Mouse (Mus musculus) mouse embryonic stem cell (cell line): ENCODE data around the gene Kcng1.

Source experiments
- in situ Hi-C, 2 experiments: fragments of 300-500 bp; cut with MboI; formaldehyde crosslinking; loops; 1 replicate in 1 of 2; 3 replicates in 1 of 2; pipeline ENCODE4 v1.14.3; 2019 to 2020; ENCODE audit warnings: low sequenced_read_pairs in 2 of 2, low pct_unique_long_range_greater_than_20kb in 1 of 2, mixed read lengths in 1 of 2; ENCODE audit not compliant: unreplicated experiment in 1 of 2

The Kcng1 gene

GRCm38 (mm10) chr2:168281582-168281981, at the start of gene Kcng1:
TSS of gene Kcng1 (minus strand) at chr2:168281736.
- in situ Hi-C loops = no loop called here

- in situ Hi-C loops = no loop called here
Observed at GRCm38 (mm10) chr2:168330421-168331070, 49.0 kb upstream of the Kcng1 start.

GRCm38 (mm10) chr2:168321716-168322374, 40.3 kb upstream of the Kcng1 start:
- in situ Hi-C loops = no loop called here

DNA sequence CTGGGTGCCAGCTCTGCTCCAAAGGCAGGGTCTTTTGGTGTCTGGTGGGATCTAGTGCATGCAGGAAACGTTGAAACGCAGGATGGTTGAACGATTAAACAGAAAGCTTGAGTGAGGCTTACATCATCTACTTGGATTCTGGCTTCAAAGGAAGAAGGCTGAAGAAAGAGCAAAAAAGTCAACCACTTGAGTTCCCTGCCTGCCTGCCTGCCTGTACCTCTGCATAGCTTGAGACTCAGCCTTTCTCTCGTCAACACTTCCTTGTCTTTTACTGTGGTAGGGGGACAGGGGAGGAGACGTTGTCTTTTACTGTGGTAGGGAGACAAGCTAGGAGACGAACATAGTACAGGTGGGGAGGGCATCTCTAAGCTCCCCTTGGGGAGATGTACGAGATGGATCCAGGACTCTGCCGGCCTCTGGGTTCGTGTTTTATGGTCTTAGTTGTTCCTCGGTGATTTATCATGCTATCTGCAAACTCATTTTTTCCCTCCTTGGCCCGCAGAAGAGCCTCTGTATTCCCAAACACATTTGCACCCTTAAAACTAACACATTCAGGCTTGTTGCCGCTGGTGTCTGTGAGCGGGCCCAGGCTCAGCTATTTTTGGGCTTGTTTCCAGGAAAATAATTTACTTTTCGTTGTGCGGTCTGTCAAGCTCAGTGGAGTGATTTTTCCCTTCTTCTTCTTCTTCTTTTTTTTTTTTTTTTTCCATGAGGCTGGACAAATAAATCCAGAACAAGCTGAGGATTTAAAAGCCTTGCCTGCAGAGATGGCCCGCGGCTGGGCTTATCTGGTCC, 39.0 kb upstream of the Kcng1 start:
- in situ Hi-C loops = no loop called here

DNA sequence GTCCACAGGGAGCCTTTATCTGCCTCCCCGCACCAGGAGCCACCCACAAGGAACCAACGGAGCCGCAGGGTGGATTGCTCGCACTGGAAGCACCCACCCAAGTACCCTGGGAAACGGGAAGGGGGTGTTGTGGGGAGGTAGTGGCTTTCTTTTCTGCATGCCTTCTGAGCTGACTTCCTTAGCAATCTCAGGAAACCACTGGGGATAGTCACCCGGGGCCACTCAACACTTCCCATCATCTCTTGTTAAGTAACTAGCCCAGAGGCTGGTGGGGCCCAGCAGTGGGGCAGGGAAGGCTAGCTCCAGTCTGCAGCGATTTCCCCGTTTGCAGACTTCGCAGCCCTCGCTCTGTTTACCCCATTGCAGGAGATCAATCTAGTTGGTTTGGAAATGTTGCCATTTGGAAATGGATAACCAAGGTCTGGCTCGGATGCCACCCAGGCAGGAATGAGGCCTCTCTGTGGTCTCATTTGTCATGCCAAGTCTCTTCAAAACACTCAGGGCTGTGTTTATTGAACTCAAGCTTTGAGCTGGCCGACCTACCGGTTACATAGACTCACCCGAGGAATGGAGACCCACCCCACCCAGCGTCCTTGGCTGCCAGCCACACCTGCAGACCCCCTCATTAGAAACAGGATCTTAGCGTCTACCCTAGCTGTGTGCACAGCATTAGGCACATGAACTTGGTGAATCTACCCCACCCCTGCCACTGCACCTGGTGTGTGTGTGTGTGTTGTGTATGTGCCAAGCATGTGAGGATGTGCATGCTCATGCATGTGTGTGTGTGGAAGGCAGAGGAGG, 33.3 kb upstream of the Kcng1 start:
- in situ Hi-C loops = no loop called here

- in situ Hi-C loops = no loop called here
Observed at GRCm38 (mm10) chr2:168312504-168312903, 31.0 kb upstream of the Kcng1 start.

GRCm38 (mm10) chr2:168311006-168311405, 29.5 kb upstream of the Kcng1 start:
- in situ Hi-C loops = no loop called here

GRCm38 (mm10) chr2:168308916-168309315, 27.4 kb upstream of the Kcng1 start:
- in situ Hi-C loops = no loop called here

GRCm38 (mm10) chr2:168299650-168300049, 18.1 kb upstream of the Kcng1 start:
- in situ Hi-C loops = no loop called here

- in situ Hi-C loops = no loop called here
Observed at GRCm38 (mm10) chr2:168296530-168296929, 15.0 kb upstream of the Kcng1 start.

GRCm38 (mm10) chr2:168292521-168292920, 11.0 kb upstream of the Kcng1 start:
- in situ Hi-C loops = no loop called here

DNA sequence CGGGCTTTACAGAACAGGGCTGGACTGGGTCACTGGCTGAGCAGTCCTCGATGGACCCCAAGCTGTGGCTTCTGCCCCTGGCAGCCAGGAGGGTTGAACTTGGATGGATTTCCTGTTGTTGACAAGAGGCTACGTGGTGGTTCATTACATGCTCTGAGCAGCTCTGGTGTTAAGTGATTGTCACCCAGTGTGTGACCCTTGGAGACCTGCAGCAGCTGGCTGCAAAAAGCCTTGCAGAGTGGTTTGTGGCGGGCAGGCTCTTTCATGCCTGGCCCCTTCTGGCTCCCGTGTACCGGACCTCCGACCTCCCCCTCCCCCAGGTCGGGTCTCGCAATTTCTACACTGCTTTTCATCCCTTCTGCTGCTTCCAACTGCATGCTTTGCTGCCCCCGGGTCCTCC, 10.5 kb upstream of the Kcng1 start:
- in situ Hi-C loops = no loop called here

DNA sequence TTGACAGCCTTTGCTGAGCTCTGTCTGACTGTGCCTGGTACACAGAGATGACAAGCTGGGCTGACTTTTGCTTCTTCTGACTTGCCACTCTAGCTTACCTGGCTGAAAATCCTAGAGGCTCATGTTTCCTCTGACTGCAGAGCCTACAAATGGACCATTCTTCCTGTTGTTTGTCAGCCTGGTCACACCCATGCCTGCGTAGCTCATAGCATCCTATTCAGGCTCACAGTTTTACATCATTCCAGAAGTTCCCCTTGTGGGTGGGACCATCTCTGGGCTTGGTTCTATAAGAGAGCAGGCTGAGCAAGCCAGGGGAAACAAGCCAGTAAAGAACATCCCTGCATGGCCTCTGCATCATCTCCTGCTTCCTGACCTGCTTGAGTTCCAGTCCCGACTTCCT, 8.3 kb upstream of the Kcng1 start:
- in situ Hi-C loops = no loop called here

DNA sequence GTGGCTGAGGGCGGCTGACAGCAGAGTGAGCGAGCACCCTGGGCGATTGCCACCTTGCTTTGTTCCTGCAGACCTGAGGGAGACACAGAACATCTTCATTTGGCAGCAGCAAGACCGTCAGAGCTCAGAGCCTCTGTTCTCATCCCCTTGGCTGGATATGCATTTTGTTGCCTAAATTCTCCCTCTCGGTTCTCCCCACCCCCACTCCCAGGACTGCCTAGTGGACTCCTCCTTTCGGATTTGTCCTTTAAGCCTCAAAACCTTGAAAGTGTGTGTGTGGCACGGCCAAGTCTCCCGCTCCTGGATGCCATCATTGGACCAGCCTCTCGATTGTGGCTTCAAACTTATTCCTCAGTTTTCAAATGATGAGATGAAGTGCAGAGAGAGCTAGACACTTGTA, 7.5 kb upstream of the Kcng1 start:
- in situ Hi-C loops = no loop called here

- in situ Hi-C loops = no loop called here
Observed at GRCm38 (mm10) chr2:168286987-168287386, 5.5 kb upstream of the Kcng1 start.

DNA sequence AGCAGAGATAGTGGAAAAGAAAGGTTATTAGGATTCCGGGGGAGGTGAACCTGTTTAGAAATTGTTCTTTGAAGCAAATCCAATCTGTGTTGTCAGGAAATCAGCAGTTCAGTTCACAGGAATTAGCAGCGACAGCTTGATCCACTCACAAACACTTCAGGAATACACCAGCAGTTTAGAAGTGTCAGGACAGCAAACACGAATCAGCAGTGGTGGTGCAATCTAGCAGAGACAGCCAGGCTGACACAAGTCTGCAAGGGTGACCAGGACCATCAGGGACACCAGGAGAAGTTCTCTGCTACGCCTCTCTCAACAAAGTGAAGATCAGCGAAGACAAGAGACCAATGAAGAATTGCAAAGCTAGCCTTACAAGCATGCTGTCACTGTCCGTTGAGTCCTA, 3.6 kb upstream of the Kcng1 start:
- in situ Hi-C loops = no loop called here

DNA sequence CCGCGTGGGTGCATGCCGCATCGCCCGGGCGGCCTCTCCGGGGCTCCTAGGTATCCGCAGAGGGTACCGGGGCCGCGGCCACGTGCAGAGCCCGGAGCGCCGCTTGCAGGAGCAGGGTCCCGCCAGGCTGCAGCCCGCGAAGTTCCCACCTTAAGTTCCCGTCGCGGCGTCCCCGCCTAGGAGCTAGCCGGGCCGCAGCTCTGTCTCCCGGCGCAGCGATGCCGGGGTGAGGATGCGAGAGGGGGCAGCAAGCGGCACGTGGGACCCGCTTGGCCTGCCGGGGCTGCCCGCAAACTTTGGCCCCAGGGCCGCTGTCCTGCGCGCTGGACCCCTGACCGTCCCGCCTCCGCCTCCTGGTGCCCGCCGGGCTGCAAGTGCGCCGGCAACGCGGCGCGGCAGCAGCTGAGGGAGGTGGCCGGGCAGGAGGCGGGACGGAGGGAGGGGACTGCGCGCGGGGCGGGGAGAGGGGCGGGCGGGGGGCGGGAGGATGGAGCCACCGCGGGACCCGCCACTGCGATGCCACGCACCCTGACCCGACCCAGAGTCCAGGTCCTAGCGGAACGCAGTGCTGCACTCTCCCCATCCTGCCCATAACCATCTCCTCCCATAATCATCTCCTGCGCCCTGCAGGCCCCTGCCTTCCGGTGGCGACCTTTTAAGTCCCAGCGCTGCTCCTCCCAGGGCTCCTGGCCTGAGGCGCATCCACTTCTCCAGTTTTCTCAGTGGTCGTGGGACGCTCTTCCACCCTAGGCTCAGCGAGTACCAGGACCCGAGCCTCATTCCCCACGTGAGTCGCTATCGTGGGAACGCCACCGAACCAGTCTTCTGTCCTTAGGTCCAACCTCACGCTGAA, 581 bp downstream of the Kcng1 start:
- in situ Hi-C loops = no loop called here

- in situ Hi-C loops = loop anchor here (25.0 kb wide), 3 partner anchors 163 to 588 kb away; no protein-coding TSS in a partner anchor
Observed at GRCm38 (mm10) chr2:168274374-168274935, 7.1 kb downstream of the Kcng1 start.
